Mouse (Mus musculus) thymus, adult 2 months (tissue): ENCODE data around the gene Slc9a9.

Experiments
- CTCF ChIP-seq: fragments of 200-500 bp; IDR thresholded peaks from 2 replicates; pipeline ENCODE4 v1.5.1; 2012; ENCODE audit warnings: mild to moderate bottlenecking, control low read depth, low read length, moderate library complexity, borderline replicate concordance; ENCODE audit not compliant: control insufficient read depth, poor library complexity, insufficient read depth; ENCODE audit errors: extremely low read depth
- POLR2A ChIP-seq: fragments of 200-500 bp; IDR thresholded peaks from 2 replicates; pipeline ENCODE4 v1.6.1; 2012; ENCODE audit warnings: mild to moderate bottlenecking, low read length, control low read depth, moderate library complexity; ENCODE audit not compliant: control insufficient read depth, poor library complexity, insufficient read depth; ENCODE audit errors: extremely low read depth

- TF ChIP-seq POLR2A (peak; percentile 52; the same call in 1 of the 2 replicates), CTCF (no peak)
Measured at GRCm38 (mm10) chr9:94669791-94670577, at the start of gene Slc9a9.
